Mouse (Mus musculus): ENCODE results near the gene Commd8. TPM values are rescaled to one million over a fixed set of nuclear protein-coding genes. Genes with fewer than 3 reads are reported as not detected.
"Not testable (repeated sequence)": the region's sequence is repeated elsewhere in the genome, so short reads cannot be mapped to it uniquely, and the experiment has no call there.

Gene Commd8
- polyA plus RNA-seq, 1 experiment from 2014 or later: 160 TPM

DNA sequence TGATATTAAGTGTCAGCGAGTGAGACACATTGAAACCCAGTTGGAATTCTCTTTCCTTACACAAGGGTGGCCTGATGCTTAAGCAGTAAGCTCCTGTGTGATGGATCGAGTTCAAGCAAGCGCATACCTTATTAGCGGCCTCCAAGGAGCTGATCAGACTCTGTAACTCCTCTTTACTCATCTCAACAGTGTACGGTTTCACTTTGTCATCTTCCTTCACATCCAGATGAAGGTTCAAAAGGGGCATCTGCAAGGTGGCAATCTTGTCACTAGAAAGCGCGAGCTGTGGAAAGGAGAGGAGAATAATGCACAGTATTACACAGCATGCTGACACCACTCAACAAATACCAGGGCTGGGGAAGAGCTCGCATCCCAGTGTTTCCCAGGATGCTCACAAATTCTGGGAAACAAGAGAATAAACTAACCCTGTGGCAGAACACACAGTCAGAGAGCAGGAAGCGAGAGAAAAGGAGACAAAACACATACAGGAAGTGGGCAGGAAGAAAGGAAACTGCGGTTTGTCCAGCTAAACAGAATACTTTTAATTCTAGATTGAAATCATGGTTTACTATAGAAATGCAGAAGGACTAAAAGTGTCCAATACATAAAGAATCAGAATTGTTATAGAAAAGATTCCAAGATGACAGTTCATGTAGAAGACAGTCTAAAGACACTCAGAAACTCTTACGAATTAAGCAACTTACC lies 7.1 kb downstream of the Commd8 start:
- Histone ChIP-seq H3K27ac (ENCODE audit: low read depth, low read length) (no peak overlapping the region), H3K4me1 (ENCODE audit: control insufficient read depth, insufficient read depth, low read length) (no peaks in the 10 kb centered on the region), H3K9me3 (ENCODE audit: control insufficient read depth, low read length) (no peaks in the 10 kb centered on the region), H3K27me3 (ENCODE audit: control insufficient read depth, insufficient read depth, low read length) (no peaks in the 10 kb centered on the region), H3K36me3 (ENCODE audit: control insufficient read depth, insufficient read depth, low read length) (peaks cover 8% of the 10 kb centered on the region), H3K4me3 (ENCODE audit: low read depth, low read length) (no peak overlapping the region), H3K9ac (ENCODE audit: low read length) (no peak overlapping the region), H3K4me2 (ENCODE audit: low read depth) (no peak overlapping the region)
- ATAC-seq (ENCODE audit: insufficient read depth, low FRiP score, low TSS enrichment): no peak
- WGBS: 94% methylated on average over 11 of the region's 11 CpGs
- DNase-seq (ENCODE audit: low spot score): no peak

DNA sequence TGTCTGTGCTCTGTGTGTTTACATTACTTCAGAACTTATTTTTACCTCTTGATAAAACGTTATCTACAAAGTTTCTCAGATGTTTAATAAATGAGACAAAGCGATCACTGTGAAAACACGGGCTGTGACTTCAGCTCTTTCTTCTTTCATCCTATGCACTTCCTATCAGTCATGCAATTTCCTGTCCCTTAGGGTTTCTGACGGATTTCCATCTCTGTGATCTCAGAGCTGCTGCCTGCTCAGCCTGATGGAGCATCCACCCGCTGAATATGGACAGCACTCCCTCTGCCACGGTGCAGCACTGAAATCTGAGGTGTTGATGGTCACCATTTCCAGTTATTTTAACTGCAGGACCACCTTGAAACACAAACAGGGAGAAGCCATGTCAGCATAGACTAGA lies 8.5 kb downstream of the Commd8 start:
- Histone ChIP-seq H3K4me2 (ENCODE audit: low read depth) (no peak overlapping the region), H3K36me3 (ENCODE audit: control insufficient read depth, insufficient read depth, low read length) (peaks cover 8% of the 10 kb centered on the region), H3K4me3 (ENCODE audit: low read depth, low read length) (no peak overlapping the region), H3K27me3 (ENCODE audit: control insufficient read depth, insufficient read depth, low read length) (no peaks in the 10 kb centered on the region), H3K27ac (ENCODE audit: low read depth, low read length) (no peak overlapping the region), H3K4me1 (ENCODE audit: control insufficient read depth, insufficient read depth, low read length) (no peaks in the 10 kb centered on the region), H3K9ac (ENCODE audit: low read length) (no peak overlapping the region), H3K9me3 (ENCODE audit: control insufficient read depth, low read length) (no peaks in the 10 kb centered on the region)
- DNase-seq (ENCODE audit: low spot score) (no peak), ATAC-seq (ENCODE audit: insufficient read depth, low FRiP score, low TSS enrichment) (no peak)
- WGBS: 85% methylated on average over 6 of the region's 6 CpGs

DNA sequence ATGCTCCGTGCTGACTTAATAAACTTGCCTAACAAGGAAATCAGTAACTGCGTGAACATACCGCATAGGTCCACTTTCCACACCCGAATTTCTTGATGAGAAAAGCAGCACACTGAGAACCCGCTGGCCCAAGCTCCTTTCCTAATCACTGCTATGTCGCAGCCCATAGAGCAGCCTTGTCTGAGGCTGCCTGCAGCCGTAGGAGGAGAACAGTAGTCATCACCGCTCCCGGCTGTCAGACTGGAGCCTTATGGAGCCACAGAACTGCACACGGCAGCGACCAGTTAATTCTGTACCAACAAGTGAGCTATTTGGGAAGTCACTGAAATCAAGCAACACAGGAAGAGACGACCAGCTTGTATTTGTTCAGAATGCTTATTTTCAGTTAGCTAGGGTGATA lies 9.3 kb downstream of the Commd8 start:
- Histone ChIP-seq H3K9ac (ENCODE audit: low read length) (no peak overlapping the region), H3K4me3 (ENCODE audit: low read depth, low read length) (no peak overlapping the region), H3K36me3 (ENCODE audit: control insufficient read depth, insufficient read depth, low read length) (peaks cover 8% of the 10 kb centered on the region), H3K4me1 (ENCODE audit: control insufficient read depth, insufficient read depth, low read length) (no peaks in the 10 kb centered on the region), H3K9me3 (ENCODE audit: control insufficient read depth, low read length) (no peaks in the 10 kb centered on the region), H3K27ac (ENCODE audit: low read depth, low read length) (no peak overlapping the region), H3K4me2 (ENCODE audit: low read depth) (no peak overlapping the region), H3K27me3 (ENCODE audit: control insufficient read depth, insufficient read depth, low read length) (no peaks in the 10 kb centered on the region)
- 93% methylated on average over 12 of the region's 12 CpGs for WGBS
- DNase-seq (ENCODE audit: low spot score) (no peak), ATAC-seq (ENCODE audit: insufficient read depth, low FRiP score, low TSS enrichment) (no peak)

DNA sequence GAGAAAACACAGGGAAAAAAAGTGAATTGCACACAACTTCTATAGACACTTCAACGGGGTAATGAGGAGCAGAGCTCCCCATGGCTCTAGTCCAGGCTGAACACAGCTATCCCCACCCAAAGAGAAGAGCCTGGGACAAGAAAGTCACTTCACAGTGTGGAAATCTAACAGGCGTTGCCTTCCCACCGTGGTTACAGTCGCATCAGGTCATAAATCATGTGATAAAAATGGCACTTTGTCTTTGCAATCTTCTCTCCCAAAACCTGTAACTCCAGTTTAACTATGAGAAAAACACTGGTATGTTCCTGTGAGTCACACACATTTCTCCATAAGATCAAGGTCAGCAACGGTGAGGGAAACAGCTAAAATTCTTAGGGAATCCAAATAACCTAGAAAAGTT lies 11.4 kb downstream of the Commd8 start:
- Histone ChIP-seq H3K4me2 (ENCODE audit: low read depth) (no peak overlapping the region), H3K9me3 (ENCODE audit: control insufficient read depth, low read length) (no peaks in the 10 kb centered on the region), H3K36me3 (ENCODE audit: control insufficient read depth, insufficient read depth, low read length) (peaks cover 8% of the 10 kb centered on the region), H3K4me3 (ENCODE audit: low read depth, low read length) (no peak overlapping the region), H3K27me3 (ENCODE audit: control insufficient read depth, insufficient read depth, low read length) (no peaks in the 10 kb centered on the region), H3K27ac (ENCODE audit: low read depth, low read length) (no peak overlapping the region), H3K4me1 (ENCODE audit: control insufficient read depth, insufficient read depth, low read length) (no peaks in the 10 kb centered on the region), H3K9ac (ENCODE audit: low read length) (no peak overlapping the region)
- ATAC-seq (ENCODE audit: insufficient read depth, low FRiP score, low TSS enrichment): no peak
- WGBS: 85% methylated on average over 5 of the region's 5 CpGs
- no peak for DNase-seq (ENCODE audit: low spot score)

DNA sequence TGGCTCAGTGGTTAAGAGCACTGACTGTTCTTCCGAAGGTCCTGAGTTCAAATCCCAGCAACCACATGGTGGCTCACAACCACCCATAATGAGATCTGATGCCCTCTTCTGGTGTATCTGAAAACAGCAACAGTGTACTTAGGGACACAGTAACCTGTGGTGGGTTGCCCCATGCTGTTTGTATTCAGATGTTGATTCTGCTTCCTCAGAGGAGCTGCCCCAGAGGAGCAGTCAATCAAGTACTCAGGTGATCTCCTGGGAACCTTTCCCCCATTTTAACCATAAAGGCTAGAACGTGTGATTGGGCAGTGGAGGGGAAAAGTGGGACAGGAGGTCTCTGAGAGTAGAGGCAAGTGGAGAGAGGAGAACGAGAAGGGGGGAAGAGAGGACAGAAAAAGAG lies 12.3 kb downstream of the Commd8 start:
- not testable (repeated sequence) for H3K4me2 ChIP-seq (ENCODE audit: low read depth); H3K4me1 ChIP-seq (ENCODE audit: control insufficient read depth, insufficient read depth, low read length); DNase-seq (ENCODE audit: low spot score); H3K9ac ChIP-seq (ENCODE audit: low read length); H3K27ac ChIP-seq (ENCODE audit: low read depth, low read length); ATAC-seq (ENCODE audit: insufficient read depth, low FRiP score, low TSS enrichment); H3K4me3 ChIP-seq (ENCODE audit: low read depth, low read length); H3K36me3 ChIP-seq (ENCODE audit: control insufficient read depth, insufficient read depth, low read length); H3K27me3 ChIP-seq (ENCODE audit: control insufficient read depth, insufficient read depth, low read length); H3K9me3 ChIP-seq (ENCODE audit: control insufficient read depth, low read length)
- WGBS: 79% methylated on average over 3 of the region's 3 CpGs

DNA sequence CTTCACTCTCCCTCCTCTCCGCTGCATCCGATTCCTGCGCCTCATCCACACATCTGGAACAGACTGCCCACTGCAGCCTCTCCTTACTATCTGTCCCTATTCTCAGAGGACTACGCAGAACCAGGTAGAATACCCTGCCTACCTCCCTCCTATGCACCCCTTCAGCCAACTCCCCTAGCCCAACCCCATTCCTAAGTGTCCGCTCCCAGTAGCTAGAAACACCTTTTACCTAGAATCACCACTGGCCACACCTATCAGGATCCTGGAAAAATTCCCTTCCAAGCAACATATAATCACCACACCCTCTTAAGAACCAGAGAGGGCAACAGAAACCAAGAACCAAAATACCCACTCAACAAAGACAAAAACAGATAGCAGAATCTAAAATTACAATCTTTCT lies 17.1 kb downstream of the Commd8 start:
- DNase-seq (ENCODE audit: low spot score) (no peak), ATAC-seq (ENCODE audit: insufficient read depth, low FRiP score, low TSS enrichment) (no peak)
- Histone ChIP-seq H3K4me1 (ENCODE audit: control insufficient read depth, insufficient read depth, low read length) (no peaks in the 10 kb centered on the region), H3K9me3 (ENCODE audit: control insufficient read depth, low read length) (no peaks in the 10 kb centered on the region), H3K9ac (ENCODE audit: low read length) (no peak overlapping the region), H3K27ac (ENCODE audit: low read depth, low read length) (no peak overlapping the region), H3K36me3 (ENCODE audit: control insufficient read depth, insufficient read depth, low read length) (no peaks in the 10 kb centered on the region), H3K4me2 (ENCODE audit: low read depth) (no peak overlapping the region), H3K27me3 (ENCODE audit: control insufficient read depth, insufficient read depth, low read length) (no peaks in the 10 kb centered on the region), H3K4me3 (ENCODE audit: low read depth, low read length) (no peak overlapping the region)
- WGBS: 97% methylated on average over 5 of the region's 5 CpGs

DNA sequence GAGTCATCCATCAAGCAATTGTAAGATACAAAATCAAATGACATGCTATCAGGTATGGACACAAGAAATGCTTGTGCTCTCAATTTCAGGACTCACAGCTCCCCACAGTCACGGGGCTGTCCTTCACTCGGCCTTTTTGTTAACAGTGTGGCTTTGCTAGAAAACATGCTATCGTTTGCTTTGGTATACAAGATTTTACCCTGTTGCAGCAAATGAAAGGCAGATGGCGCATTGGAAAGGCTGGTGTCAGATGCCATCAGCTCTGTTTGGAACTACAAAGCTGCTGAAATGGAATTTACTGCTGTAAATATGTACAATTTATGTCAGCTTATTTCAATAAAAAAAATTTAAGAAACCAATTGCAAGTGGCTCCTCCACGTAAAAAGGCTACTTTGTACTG lies 19.3 kb downstream of the Commd8 start:
- no peak for DNase-seq (ENCODE audit: low spot score)

DNA sequence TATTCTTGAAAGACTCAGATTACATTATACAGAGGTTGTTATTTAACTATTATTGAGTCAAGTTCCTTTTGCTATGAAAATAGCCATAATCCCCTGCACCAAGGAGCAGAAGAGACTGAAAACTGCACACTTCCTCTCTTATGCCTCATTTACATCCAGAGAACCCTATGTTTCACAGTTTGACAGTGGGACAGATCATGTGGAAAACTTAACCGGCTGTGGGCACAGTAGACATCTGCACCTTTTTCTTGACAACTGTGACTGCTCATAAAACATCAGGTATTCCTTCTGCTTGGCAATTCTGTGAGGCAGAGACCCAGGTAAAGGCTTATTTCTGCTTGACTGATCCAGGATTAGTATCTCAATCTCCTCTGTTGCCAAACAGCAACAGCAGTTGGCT lies 28.4 kb downstream of the Commd8 start:
- no peak overlapping the region for H3K27ac ChIP-seq (ENCODE audit: low read depth, low read length)
- no peaks in the 10 kb centered on the region for H3K36me3 ChIP-seq (ENCODE audit: control insufficient read depth, insufficient read depth, low read length)
- WGBS: 83% methylated on average over 1 of the region's 1 CpGs
- ATAC-seq (ENCODE audit: insufficient read depth, low FRiP score, low TSS enrichment) (no peak), DNase-seq (ENCODE audit: low spot score) (no peak)
- H3K4me2 ChIP-seq (ENCODE audit: low read depth): no peak overlapping the region
- H3K27me3 ChIP-seq (ENCODE audit: control insufficient read depth, insufficient read depth, low read length): no peaks in the 10 kb centered on the region
- H3K4me3 ChIP-seq (ENCODE audit: low read depth, low read length): no peak overlapping the region
- H3K9ac ChIP-seq (ENCODE audit: low read length): no peak overlapping the region
- no peaks in the 10 kb centered on the region for H3K4me1 ChIP-seq (ENCODE audit: control insufficient read depth, insufficient read depth, low read length)
- no peaks in the 10 kb centered on the region for H3K9me3 ChIP-seq (ENCODE audit: control insufficient read depth, low read length)

More for the DNA sequence above, 19.3 kb downstream of the Commd8 start:
- Histone ChIP-seq H3K4me1 (ENCODE audit: control insufficient read depth, insufficient read depth, low read length) (no peaks in the 10 kb centered on the region), H3K4me2 (ENCODE audit: low read depth) (no peak overlapping the region), H3K9ac (ENCODE audit: low read length) (no peak overlapping the region), H3K4me3 (ENCODE audit: low read depth, low read length) (no peak overlapping the region), H3K27me3 (ENCODE audit: control insufficient read depth, insufficient read depth, low read length) (no peaks in the 10 kb centered on the region), H3K9me3 (ENCODE audit: control insufficient read depth, low read length) (no peaks in the 10 kb centered on the region), H3K27ac (ENCODE audit: low read depth, low read length) (no peak overlapping the region), H3K36me3 (ENCODE audit: control insufficient read depth, insufficient read depth, low read length) (no peaks in the 10 kb centered on the region)
- 75% methylated on average over 5 of the region's 5 CpGs for WGBS
- no peak for ATAC-seq (ENCODE audit: insufficient read depth, low FRiP score, low TSS enrichment)

DNA sequence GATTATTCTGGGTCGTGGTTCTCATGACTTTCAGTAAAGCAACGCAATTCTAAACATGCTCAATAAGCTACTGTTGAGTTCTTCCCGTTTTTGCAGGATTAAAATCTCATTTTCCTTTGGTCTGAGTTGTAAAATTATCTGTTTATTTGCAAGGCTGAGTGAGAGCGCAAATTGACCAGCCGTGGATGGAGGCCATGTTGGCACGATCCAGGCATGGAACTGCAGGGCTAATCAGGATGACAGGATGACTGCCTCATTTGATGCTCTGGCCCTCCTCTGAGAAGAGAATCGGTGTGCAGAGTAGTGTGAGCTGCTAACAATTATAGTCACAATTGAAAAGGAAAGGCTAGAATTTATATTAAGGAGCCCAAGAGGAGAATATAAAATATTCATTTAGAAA lies 29.7 kb downstream of the Commd8 start:
- Histone ChIP-seq H3K9me3 (ENCODE audit: control insufficient read depth, low read length) (no peaks in the 10 kb centered on the region), H3K27me3 (ENCODE audit: control insufficient read depth, insufficient read depth, low read length) (no peaks in the 10 kb centered on the region), H3K36me3 (ENCODE audit: control insufficient read depth, insufficient read depth, low read length) (no peaks in the 10 kb centered on the region), H3K4me2 (ENCODE audit: low read depth) (no peak overlapping the region), H3K9ac (ENCODE audit: low read length) (no peak overlapping the region), H3K27ac (ENCODE audit: low read depth, low read length) (no peak overlapping the region), H3K4me1 (ENCODE audit: control insufficient read depth, insufficient read depth, low read length) (no peaks in the 10 kb centered on the region), H3K4me3 (ENCODE audit: low read depth, low read length) (no peak overlapping the region)
- WGBS: 87% methylated on average over 7 of the region's 7 CpGs
- ATAC-seq (ENCODE audit: insufficient read depth, low FRiP score, low TSS enrichment) (no peak), DNase-seq (ENCODE audit: low spot score) (no peak)

Data from neural tube, embryonic 11.5 days (tissue).